Mouse (Mus musculus): Measurements from ENCODE around the gene Micall1. TPM values are rescaled to one million over a fixed set of nuclear protein-coding genes. Genes with fewer than 3 reads are reported as not detected.
A peak's percentile ranks its signal among the peaks of the same experiment; 100 is the strongest.

Gene Micall1
- polyA plus RNA-seq, 1 experiment from 2014 or later: 9.0 TPM

- Histone ChIP-seq H3K9ac (no peak overlapping the region), H3K9me3 (ENCODE audit: low read depth, low read length) (no peaks in the 10 kb centered on the region; the same call in 1 of the 2 replicates), H3K36me3 (ENCODE audit: insufficient read depth) (peaks cover 85% of the 10 kb centered on the region), H3K27me3 (ENCODE audit: insufficient read depth, low read length) (no peaks in the 10 kb centered on the region), H3K4me3 (ENCODE audit: low read depth, low read length) (no peak overlapping the region), H3K27ac (ENCODE audit: low read depth) (no peak overlapping the region), H3K4me1 (ENCODE audit: insufficient read depth) (no peaks in the 10 kb centered on the region), H3K4me2 (no peak overlapping the region)
- no peak for DNase-seq
- TF ChIP-seq CTCF (IDR thresholded peaks at IDR 0.05; ENCODE audit: low read depth): peak; percentile 61
- WGBS: 95% methylated on average over 5 of the region's 5 CpGs
- no peak for ATAC-seq (ENCODE audit: insufficient read depth)
Measured at GRCm38 (mm10) chr15:79128208-79128607, 19.5 kb downstream of the Micall1 start.

- DNase-seq: no peak
- ATAC-seq (ENCODE audit: insufficient read depth): no peak
- WGBS: 71% methylated on average over 7 of the region's 7 CpGs
- Histone ChIP-seq H3K27ac (ENCODE audit: low read depth) (no peak overlapping the region), H3K27me3 (ENCODE audit: insufficient read depth, low read length) (no peaks in the 10 kb centered on the region), H3K4me3 (ENCODE audit: low read depth, low read length) (no peak overlapping the region), H3K4me2 (no peak overlapping the region), H3K36me3 (ENCODE audit: insufficient read depth) (peaks cover 89% of the 10 kb centered on the region), H3K4me1 (ENCODE audit: insufficient read depth) (no peaks in the 10 kb centered on the region), H3K9ac (no peak overlapping the region), H3K9me3 (ENCODE audit: low read depth, low read length) (no peaks in the 10 kb centered on the region; the same call in 1 of the 2 replicates)
- TF ChIP-seq CTCF (IDR thresholded peaks at IDR 0.05; ENCODE audit: low read depth): no peak
Measured at GRCm38 (mm10) chr15:79129311-79129710, 20.6 kb downstream of the Micall1 start.

- DNase-seq: peak; percentile 11
- 74% methylated on average over 10 of the region's 10 CpGs for WGBS
- Histone ChIP-seq H3K27ac (ENCODE audit: low read depth) (no peak overlapping the region), H3K4me3 (ENCODE audit: low read depth, low read length) (no peak overlapping the region), H3K4me2 (no peak overlapping the region), H3K27me3 (ENCODE audit: insufficient read depth, low read length) (no peaks in the 10 kb centered on the region), H3K36me3 (ENCODE audit: insufficient read depth) (peaks cover 82% of the 10 kb centered on the region), H3K4me1 (ENCODE audit: insufficient read depth) (no peaks in the 10 kb centered on the region), H3K9me3 (ENCODE audit: low read depth, low read length) (no peaks in the 10 kb centered on the region; the same call in 1 of the 2 replicates), H3K9ac (no peak overlapping the region)
- ATAC-seq (ENCODE audit: insufficient read depth): no peak
- no peak for TF ChIP-seq CTCF (IDR thresholded peaks at IDR 0.05; ENCODE audit: low read depth)
Measured at GRCm38 (mm10) chr15:79130782-79131181, 22.1 kb downstream of the Micall1 start.

GRCm38 (mm10) chr15:79131442-79131841, 22.7 kb downstream of the Micall1 start:
- Histone ChIP-seq H3K27ac (ENCODE audit: low read depth) (no peak overlapping the region), H3K4me2 (no peak overlapping the region), H3K9ac (no peak overlapping the region), H3K27me3 (ENCODE audit: insufficient read depth, low read length) (no peaks in the 10 kb centered on the region), H3K4me3 (ENCODE audit: low read depth, low read length) (no peak overlapping the region), H3K36me3 (ENCODE audit: insufficient read depth) (peaks cover 75% of the 10 kb centered on the region), H3K9me3 (ENCODE audit: low read depth, low read length) (no peaks in the 10 kb centered on the region; the same call in 1 of the 2 replicates), H3K4me1 (ENCODE audit: insufficient read depth) (no peaks in the 10 kb centered on the region)
- ATAC-seq (ENCODE audit: insufficient read depth) (no peak), DNase-seq (no peak)
- WGBS: 60% methylated on average over 7 of the region's 7 CpGs
- no peak for TF ChIP-seq CTCF (IDR thresholded peaks at IDR 0.05; ENCODE audit: low read depth)

DNA sequence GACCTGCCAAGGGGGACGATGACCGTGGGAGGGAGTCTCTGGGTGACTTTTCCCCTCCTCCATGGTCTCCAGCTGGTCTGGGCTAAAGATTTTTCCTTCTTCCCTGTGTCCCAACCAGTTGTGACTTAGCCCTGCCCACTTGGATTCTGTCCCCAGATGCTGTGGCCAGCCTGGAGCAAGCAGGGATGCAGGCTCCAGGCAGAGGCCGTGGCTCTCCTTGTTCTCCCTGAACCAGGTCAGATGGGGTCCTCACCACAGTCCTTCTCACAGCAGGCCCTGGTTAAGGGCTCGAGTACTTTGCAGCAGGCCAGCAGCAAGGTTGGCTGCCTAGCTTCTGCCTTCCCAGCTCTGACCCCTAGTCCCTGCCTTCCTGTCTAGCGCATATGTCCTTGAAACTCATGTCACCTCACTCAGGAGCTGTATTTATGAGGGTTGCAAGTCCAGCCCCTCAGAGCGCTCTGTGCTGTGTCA, 24.5 kb downstream of the Micall1 start:
- Histone ChIP-seq H3K4me3 (ENCODE audit: low read depth, low read length) (no peak overlapping the region), H3K27ac (ENCODE audit: low read depth) (no peak overlapping the region), H3K36me3 (ENCODE audit: insufficient read depth) (peaks cover 58% of the 10 kb centered on the region), H3K4me2 (no peak overlapping the region), H3K9me3 (ENCODE audit: low read depth, low read length) (no peaks in the 10 kb centered on the region; the same call in 1 of the 2 replicates), H3K27me3 (ENCODE audit: insufficient read depth, low read length) (no peaks in the 10 kb centered on the region), H3K9ac (no peak overlapping the region), H3K4me1 (ENCODE audit: insufficient read depth) (no peaks in the 10 kb centered on the region)
- DNase-seq (no peak), ATAC-seq (ENCODE audit: insufficient read depth) (no peak)
- no peak for TF ChIP-seq CTCF (IDR thresholded peaks at IDR 0.05; ENCODE audit: low read depth)
- WGBS: 73% methylated on average over 6 of the region's 6 CpGs

GRCm38 (mm10) chr15:79134496-79135270, 26.0 kb downstream of the Micall1 start:
- H3K4me1 ChIP-seq (ENCODE audit: insufficient read depth): no peaks in the 10 kb centered on the region
- no peak overlapping the region for H3K27ac ChIP-seq (ENCODE audit: low read depth)
- no peak overlapping the region for H3K4me3 ChIP-seq (ENCODE audit: low read depth, low read length)
- H3K27me3 ChIP-seq (ENCODE audit: insufficient read depth, low read length): no peaks in the 10 kb centered on the region
- H3K9me3 ChIP-seq (ENCODE audit: low read depth, low read length): no peaks in the 10 kb centered on the region
- peaks cover 49% of the 10 kb centered on the region for H3K36me3 ChIP-seq (ENCODE audit: insufficient read depth)
- H3K4me2 ChIP-seq: no peak overlapping the region
- DNase-seq (no peak), ATAC-seq (ENCODE audit: insufficient read depth) (no peak)
- WGBS: 81% methylated on average over 9 of the region's 9 CpGs
- H3K9ac ChIP-seq: 0 out of 2 replicates have a peak overlapping the region, but pooled peaks have one; percentile 11
- TF ChIP-seq CTCF (IDR thresholded peaks at IDR 0.05; ENCODE audit: low read depth): no peak

DNA sequence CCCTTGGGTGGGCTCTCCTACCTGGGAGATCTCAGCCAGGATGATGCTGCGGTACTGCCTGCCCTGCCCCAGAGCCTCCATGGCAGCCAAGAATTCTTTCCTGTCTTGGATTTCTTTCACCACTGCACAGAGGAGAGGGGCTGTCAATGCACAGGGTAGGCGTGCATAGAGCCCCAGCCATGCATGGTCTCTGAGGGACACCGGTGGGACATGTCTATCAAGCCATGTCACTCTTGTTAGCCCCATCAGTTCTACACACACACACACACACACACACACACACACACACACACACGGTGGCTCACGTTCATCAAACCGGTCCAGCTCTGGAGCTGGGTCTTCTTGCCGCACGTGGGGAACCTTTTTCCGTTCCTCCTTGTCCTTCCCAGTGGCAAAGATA, 26.6 kb downstream of the Micall1 start:
- WGBS: 62% methylated on average over 9 of the region's 9 CpGs
- ATAC-seq (ENCODE audit: insufficient read depth): no peak
- no peaks in the 10 kb centered on the region for H3K4me1 ChIP-seq (ENCODE audit: insufficient read depth)
- 0 out of 2 replicates have a peak overlapping the region, but pooled peaks have one; percentile 11 for H3K9ac ChIP-seq
- H3K27me3 ChIP-seq (ENCODE audit: insufficient read depth, low read length): no peaks in the 10 kb centered on the region
- H3K4me2 ChIP-seq: no peak overlapping the region
- no peaks in the 10 kb centered on the region for H3K9me3 ChIP-seq (ENCODE audit: low read depth, low read length)
- H3K4me3 ChIP-seq (ENCODE audit: low read depth, low read length): no peak overlapping the region
- H3K27ac ChIP-seq (ENCODE audit: low read depth): no peak overlapping the region
- no peak for DNase-seq
- TF ChIP-seq CTCF (IDR thresholded peaks at IDR 0.05; ENCODE audit: low read depth): no peak
- peaks cover 42% of the 10 kb centered on the region for H3K36me3 ChIP-seq (ENCODE audit: insufficient read depth)

Data from lung, embryonic 14.5 days (tissue).